Mouse (Mus musculus): ENCODE measurements around the gene Mtap.

The Mtap gene

DNA sequence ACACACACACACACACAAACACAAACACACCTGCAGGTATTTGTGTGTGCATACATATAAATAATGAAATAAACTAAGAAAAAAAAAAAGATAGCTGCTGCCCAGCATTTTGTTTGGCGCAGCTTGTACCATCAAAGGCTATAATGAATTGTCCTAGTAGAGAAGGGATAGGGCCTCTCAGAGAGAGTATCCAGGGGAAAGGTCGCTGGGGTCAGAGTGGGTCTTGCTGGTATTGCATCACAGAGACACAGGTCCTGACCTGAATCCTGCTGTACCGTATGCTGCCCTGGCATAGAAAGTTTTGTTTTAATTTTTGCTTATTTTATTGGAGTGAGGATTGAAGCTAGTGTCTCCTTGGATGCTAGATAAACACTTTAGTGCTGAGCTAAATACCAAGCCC lies 566 bp upstream of the Mtap start:
- DNase-seq (ENCODE audit: low read depth in 2 of 2, low spot score in 2 of 2): no peak

DNA sequence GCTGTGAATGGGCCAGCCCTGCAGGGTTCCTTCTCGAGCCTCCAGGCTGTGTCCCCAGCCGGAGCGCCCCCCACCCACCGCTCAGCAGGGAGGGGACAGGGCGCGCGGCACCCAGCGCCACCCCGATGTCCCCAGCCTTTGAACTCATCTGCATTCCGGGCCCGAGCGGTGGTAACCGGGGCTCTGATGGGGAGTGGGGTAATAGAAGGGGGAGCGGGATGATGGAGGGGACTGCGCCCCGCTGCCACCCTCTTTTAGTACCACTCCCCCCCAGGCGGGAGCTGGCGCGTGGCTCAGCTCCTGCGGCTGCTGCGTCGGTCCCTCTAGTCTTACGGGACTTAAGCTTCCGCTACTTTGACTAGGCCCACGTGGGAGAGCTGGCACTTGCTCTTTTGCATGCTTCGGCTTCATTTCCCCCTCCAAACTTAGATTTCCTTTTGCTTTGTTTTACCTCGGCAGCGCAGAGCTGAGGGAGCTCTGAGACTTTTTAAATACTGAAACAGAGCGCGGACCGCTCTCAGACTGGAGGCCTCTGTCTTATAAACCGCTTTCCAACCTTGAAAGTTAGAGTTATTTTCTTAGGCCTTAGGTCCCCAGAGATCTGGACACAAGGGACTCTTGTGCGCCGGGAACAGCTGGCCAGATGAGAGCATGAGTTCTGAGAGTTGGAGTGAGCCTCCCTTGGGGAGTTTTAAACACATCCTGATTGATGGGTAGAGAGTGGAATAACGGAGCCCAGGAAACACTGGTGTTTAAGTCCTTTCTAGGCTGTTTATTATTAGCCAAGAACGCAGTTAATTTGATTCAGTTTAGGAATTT lies 829 bp downstream of the Mtap start:
- DNase-seq (ENCODE audit: low read depth in 2 of 2, low spot score in 2 of 2): peak; percentile 49 to 63

GRCm38 (mm10) chr4:89138361-89138651 lies 1.4 kb downstream of the Mtap start:
- DNase-seq (ENCODE audit: low read depth in 2 of 2, low spot score in 2 of 2): no peak

- DNase-seq (ENCODE audit: low read depth in 2 of 2, low spot score in 2 of 2): no peak
These were observed 3.9 kb downstream of the Mtap start for GRCm38 (mm10) chr4:89140832-89141231.

DNA sequence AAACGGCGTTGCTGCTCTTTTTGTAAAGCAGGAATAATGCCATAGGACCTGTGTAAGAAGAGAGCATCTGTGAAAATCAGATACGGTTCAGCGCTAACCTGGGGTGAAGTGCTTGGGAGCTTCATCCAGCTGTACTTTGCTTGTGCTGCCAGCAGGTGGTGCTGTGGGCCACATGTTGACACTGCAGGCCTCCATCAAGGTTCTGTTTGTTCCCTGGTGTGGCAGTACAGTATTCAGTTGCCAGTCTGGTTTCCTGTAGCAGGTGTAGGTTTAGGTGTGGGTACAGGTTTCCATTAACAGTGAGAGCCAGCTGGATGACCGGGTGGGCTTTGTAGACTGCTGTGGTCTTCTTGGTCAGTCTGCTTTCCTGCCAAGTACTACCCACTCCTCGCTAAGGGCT lies 8.5 kb downstream of the Mtap start:
- peak; percentile 62 to 72 for DNase-seq (ENCODE audit: low read depth in 2 of 2, low spot score in 2 of 2)

DNA sequence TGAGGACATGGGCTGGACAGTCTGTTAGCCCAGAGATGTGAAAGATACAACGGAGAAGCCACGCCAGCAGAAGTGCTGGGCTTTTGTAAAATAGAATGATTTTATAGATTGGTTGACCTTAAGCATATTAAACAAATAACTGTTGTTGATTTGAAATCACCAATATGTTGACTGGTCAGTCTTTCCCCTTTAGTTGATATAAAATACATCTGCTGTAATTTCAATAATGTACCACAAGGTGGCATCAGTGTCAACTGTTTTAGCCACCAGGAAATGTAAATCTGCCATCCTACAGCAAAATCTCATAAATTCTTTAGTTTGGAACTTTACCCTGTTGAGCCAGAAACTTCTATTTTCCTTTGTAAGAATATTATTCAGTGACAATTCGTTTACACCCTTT lies 9.4 kb downstream of the Mtap start:
- DNase-seq (ENCODE audit: low read depth in 2 of 2, low spot score in 2 of 2): peak in 1 of 2 experiments; percentile 17

DNA sequence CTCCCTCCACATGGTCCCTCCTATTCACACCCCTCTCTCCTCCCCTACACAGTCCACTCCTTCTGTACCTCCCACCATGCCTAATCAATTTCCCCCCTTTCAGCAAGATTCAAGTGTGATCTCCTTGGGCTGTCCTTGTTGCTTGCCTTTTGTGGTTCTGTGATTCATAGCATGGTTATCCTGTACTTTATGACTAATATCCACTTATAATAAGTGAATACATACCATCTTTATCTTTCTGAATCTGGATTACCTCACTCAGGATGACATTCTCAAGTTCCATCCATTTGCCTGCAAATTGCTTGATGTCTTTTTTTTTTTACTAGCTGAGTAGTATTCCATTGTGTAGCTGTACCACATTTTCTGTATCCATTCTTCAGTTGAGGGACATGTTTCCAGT lies 12.3 kb downstream of the Mtap start:
- no peak for DNase-seq (ENCODE audit: low read depth in 2 of 2, low spot score in 2 of 2)

DNA sequence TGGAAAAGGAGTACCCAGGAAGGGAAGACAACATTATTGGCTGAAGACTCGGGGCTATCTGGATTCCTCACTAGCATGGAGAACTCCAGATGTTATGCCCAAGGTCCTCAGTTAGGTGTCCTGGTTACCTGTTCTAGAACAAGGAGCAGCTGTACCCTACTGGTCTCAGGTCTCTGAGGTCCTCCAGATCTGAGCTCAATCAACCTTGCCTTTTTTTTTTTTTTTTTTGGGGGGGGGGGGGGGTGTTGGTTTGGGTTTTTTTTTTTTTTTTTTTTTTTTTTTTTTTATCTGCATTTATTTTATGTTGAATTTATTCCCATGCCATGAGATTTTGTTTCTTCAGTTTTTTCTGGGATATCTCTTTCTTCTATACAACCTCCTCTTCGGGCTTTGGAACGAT lies 24.5 kb downstream of the Mtap start:
- no peak for DNase-seq (ENCODE audit: low read depth in 2 of 2, low spot score in 2 of 2)

GRCm38 (mm10) chr4:89162496-89162895 lies 25.6 kb downstream of the Mtap start:
- DNase-seq (ENCODE audit: low read depth in 2 of 2, low spot score in 2 of 2): no peak

DNA sequence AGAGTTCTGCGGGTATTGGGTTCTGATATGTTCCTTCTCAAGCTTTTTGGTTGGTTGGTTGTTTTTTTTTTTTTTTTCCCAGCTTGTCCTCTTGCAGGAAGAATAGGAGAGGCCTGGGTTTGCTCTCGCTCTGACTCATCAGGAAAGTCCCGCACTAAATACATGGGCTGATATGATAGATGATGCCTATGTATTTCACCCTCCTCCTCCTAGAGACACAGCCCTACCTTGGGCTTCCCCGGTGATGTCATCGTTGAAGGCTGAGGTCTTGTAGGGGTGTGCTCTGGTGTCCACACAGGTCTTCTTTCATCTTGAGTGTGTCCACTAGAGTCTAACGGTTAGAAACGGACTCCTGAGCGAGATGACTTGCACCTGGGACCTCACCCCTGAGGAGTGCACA lies 26.7 kb downstream of the Mtap start:
- DNase-seq (ENCODE audit: low read depth in 2 of 2, low spot score in 2 of 2): no peak

- DNase-seq (ENCODE audit: low read depth in 2 of 2, low spot score in 2 of 2): no peak
These were observed 27.8 kb downstream of the Mtap start for GRCm38 (mm10) chr4:89164681-89165080.

DNA sequence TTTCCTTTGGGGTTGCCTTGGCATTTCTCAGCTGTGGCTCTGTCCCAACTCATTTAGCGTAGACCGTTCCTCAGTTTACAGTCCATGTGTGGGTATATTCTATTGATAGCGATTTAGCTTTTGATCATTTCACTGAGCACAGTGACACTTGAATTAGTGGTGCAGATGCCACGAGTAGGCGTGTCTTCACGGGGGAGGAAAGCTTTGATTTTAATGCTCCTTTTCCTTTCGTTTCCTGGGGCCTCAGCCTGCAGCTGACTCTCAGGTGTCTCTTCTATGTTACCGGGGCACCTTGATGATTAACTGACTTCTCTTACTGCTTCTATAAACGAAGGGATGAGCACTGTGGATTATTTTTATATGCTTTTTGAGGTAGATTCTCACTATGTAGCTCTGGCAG lies 32.0 kb downstream of the Mtap start:
- DNase-seq (ENCODE audit: low read depth in 2 of 2, low spot score in 2 of 2): no peak

GRCm38 (mm10) chr4:89169739-89170138 lies 32.8 kb downstream of the Mtap start:
- DNase-seq (ENCODE audit: low read depth in 2 of 2, low spot score in 2 of 2): no peak

GRCm38 (mm10) chr4:89170931-89171330 lies 34.0 kb downstream of the Mtap start:
- DNase-seq (ENCODE audit: low read depth in 2 of 2, low spot score in 2 of 2): no peak

- DNase-seq (ENCODE audit: low read depth in 2 of 2, low spot score in 2 of 2): no peak
These were observed 36.1 kb downstream of the Mtap start for GRCm38 (mm10) chr4:89172873-89173605.

DNA sequence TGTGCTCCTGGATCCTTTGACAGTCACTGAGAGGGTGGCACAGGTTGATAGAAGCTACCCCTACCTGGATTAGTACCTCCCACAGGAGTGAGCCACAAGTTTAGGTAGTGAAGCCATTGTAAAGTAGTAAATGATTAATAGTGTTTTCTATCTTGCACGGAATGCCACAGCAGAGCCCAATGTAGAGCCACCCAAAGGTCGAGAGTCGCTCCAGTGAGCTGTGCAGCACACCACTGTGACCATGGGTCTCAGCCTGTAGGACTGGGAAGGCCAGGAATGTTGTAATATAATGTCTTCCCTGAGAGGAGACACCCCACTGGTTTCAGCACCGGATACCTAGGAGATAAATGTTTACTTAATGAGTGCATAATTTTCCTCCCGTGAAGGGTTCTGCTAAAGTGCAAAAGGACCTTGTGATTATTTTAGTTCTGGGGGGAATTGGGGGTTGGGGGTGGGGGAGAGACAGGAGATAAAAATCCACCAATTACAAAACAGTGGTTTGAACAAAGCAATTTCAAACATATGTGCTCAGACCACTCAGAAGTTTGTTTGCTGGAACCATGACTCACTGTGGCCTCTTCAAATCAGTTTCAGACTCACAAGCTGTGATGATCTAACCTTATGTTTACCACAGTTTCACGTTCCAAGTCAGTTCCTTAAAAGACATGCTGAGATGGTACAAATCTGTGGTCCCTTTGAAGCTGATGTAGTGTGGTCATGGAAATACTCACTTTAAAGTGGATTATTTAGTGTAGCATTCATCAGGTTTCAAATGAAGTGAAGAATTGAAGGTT lies 40.8 kb downstream of the Mtap start:
- no peak for DNase-seq (ENCODE audit: low read depth in 2 of 2, low spot score in 2 of 2)

- no peak for DNase-seq (ENCODE audit: low read depth in 2 of 2, low spot score in 2 of 2)
These were observed 43.2 kb downstream of the Mtap start for GRCm38 (mm10) chr4:89180121-89180520.

DNA sequence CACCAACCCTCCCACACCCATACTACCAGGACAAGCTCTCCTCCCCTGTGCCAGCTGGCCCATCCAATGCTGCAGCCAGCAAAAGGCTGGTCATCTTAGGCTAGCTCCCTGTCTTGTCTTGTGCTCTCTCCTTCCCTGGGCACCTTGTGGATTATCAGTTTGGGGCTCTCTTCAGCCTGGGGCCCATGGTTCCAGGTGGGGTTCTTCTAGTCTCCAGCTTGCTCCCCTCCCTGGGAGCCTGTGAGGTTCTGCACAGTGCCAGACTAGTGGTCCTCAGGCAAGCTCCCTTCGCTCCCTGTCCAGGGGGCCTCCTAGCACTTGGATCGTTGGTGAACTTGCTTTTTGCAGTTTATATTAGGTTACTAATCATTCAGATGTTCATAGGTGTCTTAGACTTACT lies 44.7 kb downstream of the Mtap start:
- no peak for DNase-seq (ENCODE audit: low read depth in 2 of 2, low spot score in 2 of 2)

DNA sequence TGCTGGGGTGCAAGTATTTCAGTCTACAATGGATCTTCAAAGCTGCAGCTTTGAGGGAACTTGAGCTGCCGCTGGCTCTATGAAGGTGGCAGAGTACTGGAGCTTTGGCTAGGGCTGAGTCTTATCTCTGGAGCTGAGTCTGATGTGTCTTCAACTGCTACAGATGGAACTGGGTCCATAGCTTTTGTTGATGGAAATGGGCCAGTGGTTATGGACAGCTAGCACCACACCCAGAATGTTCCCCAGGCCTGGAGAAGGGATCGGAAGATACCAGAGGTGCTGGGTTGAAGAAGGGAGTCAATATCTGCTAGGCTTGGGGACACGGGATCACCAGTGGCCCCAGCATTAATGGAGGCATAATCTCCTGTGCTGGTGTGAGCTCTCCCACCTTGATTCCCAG lies 45.6 kb downstream of the Mtap start:
- no peak for DNase-seq (ENCODE audit: low read depth in 2 of 2, low spot score in 2 of 2)

GRCm38 (mm10) chr4:89195481-89195880 lies 58.6 kb downstream of the Mtap start:
- no peak for DNase-seq (ENCODE audit: low read depth in 2 of 2, low spot score in 2 of 2)

GRCm38 (mm10) chr4:89197128-89197527 lies 60.2 kb downstream of the Mtap start:
- DNase-seq (ENCODE audit: low read depth in 2 of 2, low spot score in 2 of 2): no peak

DNA sequence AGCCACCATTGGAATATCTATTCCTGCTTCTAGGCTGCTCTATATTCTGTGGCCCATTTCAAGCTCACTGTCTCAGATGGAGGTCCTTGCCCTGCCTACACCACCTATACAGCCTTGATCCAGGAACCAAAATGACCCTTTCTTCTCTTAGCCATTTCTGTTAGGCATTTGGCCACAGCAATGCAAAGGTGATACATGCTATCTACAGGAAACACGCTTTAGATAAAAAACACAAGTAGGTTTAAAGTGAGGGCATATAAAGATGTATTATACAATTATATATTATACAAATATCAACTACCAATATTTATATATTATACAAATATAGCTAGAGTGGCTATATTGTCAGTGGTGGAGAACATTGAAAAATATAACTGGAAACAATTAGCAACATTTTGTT lies 63.9 kb downstream of the Mtap start:
- no peak for DNase-seq (ENCODE audit: low read depth in 2 of 2, low spot score in 2 of 2)
